Mouse (Mus musculus): ENCODE measurements around the gene Hist1h4h. TPM values are rescaled to one million over a fixed set of nuclear protein-coding genes. Genes with fewer than 3 reads are reported as not detected.
A peak's percentile ranks its signal among the peaks of the same experiment; 100 is the strongest.

Hist1h4h gene
- polyA plus RNA-seq, 1 experiment from 2014 or later = 4.9 TPM

GRCm38 (mm10) chr13:23516822-23517602, 13.8 kb upstream of the Hist1h4h start:
- ATAC-seq (replicated peaks; ENCODE audit: low FRiP score) (peak; percentile 64), DNase-seq (ENCODE audit: low spot score) (peak; percentile 88)
- Histone ChIP-seq H3K9me3 (ENCODE audit: control insufficient read depth, low read length) (no peaks in the 10 kb centered on the region), H3K36me3 (ENCODE audit: control insufficient read depth, insufficient read depth, low read length) (no peaks in the 10 kb centered on the region), H3K4me1 (replicated peaks; ENCODE audit: control insufficient read depth, insufficient read depth, low read length) (0 out of 2 replicates have a peak, but pooled peaks cover 3% of the 10 kb centered on the region), H3K4me3 (ENCODE audit: low read depth, low read length) (peak overlapping the region; percentile 42), H3K27ac (ENCODE audit: low read depth, low read length) (no peak overlapping the region), H3K4me2 (ENCODE audit: low read depth, low read length, severe bottlenecking) (peak overlapping the region; percentile 86), H3K9ac (ENCODE audit: low read length) (peak overlapping the region; percentile 37; the same call in 1 of the 2 replicates), H3K27me3 (ENCODE audit: control insufficient read depth, insufficient read depth, low read length) (no peaks in the 10 kb centered on the region)
- WGBS = 1% methylated on average over 19 of the region's 19 CpGs

- DNase-seq (ENCODE audit: low spot score) (peak; percentile 91), ATAC-seq (replicated peaks; ENCODE audit: low FRiP score) (peak; percentile 88)
- H3K4me2 ChIP-seq (ENCODE audit: low read depth, low read length, severe bottlenecking) = peak overlapping the region; percentile 86
- H3K9me3 ChIP-seq (ENCODE audit: control insufficient read depth, low read length) = no peaks in the 10 kb centered on the region
- peak overlapping the region; percentile 37; the same call in 1 of the 2 replicates for H3K9ac ChIP-seq (ENCODE audit: low read length)
- peak overlapping the region; percentile 42 for H3K4me3 ChIP-seq (ENCODE audit: low read depth, low read length)
- H3K4me1 ChIP-seq (replicated peaks; ENCODE audit: control insufficient read depth, insufficient read depth, low read length) = 0 out of 2 replicates have a peak, but pooled peaks cover 3% of the 10 kb centered on the region
- H3K27me3 ChIP-seq (ENCODE audit: control insufficient read depth, insufficient read depth, low read length) = no peaks in the 10 kb centered on the region
- H3K36me3 ChIP-seq (ENCODE audit: control insufficient read depth, insufficient read depth, low read length) = no peaks in the 10 kb centered on the region
- H3K27ac ChIP-seq (ENCODE audit: low read depth, low read length) = no peak overlapping the region
- under 1% methylated on average over 27 of the region's 27 CpGs for WGBS
Observed at GRCm38 (mm10) chr13:23517603-23518294, 13.1 kb upstream of the Hist1h4h start.

GRCm38 (mm10) chr13:23518295-23518603, 12.6 kb upstream of the Hist1h4h start:
- Histone ChIP-seq H3K4me1 (replicated peaks; ENCODE audit: control insufficient read depth, insufficient read depth, low read length) (0 out of 2 replicates have a peak, but pooled peaks cover 3% of the 10 kb centered on the region), H3K27ac (ENCODE audit: low read depth, low read length) (no peak overlapping the region), H3K36me3 (ENCODE audit: control insufficient read depth, insufficient read depth, low read length) (no peaks in the 10 kb centered on the region), H3K9ac (ENCODE audit: low read length) (no peak overlapping the region), H3K27me3 (ENCODE audit: control insufficient read depth, insufficient read depth, low read length) (no peaks in the 10 kb centered on the region), H3K4me3 (ENCODE audit: low read depth, low read length) (peak overlapping the region; percentile 42), H3K9me3 (ENCODE audit: control insufficient read depth, low read length) (no peaks in the 10 kb centered on the region), H3K4me2 (ENCODE audit: low read depth, low read length, severe bottlenecking) (peak overlapping the region; percentile 86)
- DNase-seq (ENCODE audit: low spot score) = no peak
- ATAC-seq (replicated peaks; ENCODE audit: low FRiP score) = no peak
- WGBS = under 1% methylated on average over 6 of the region's 6 CpGs

- Histone ChIP-seq H3K27me3 (ENCODE audit: control insufficient read depth, insufficient read depth, low read length) (no peaks in the 10 kb centered on the region), H3K36me3 (ENCODE audit: control insufficient read depth, insufficient read depth, low read length) (no peaks in the 10 kb centered on the region), H3K4me3 (ENCODE audit: low read depth, low read length) (peak overlapping the region; percentile 40), H3K27ac (ENCODE audit: low read depth, low read length) (no peak overlapping the region), H3K9me3 (ENCODE audit: control insufficient read depth, low read length) (no peaks in the 10 kb centered on the region), H3K9ac (ENCODE audit: low read length) (no peak overlapping the region), H3K4me2 (ENCODE audit: low read depth, low read length, severe bottlenecking) (peak overlapping the region; percentile 51; the same call in 1 of the 2 replicates), H3K4me1 (replicated peaks; ENCODE audit: control insufficient read depth, insufficient read depth, low read length) (0 out of 2 replicates have a peak, but pooled peaks cover 3% of the 10 kb centered on the region)
- ATAC-seq (replicated peaks; ENCODE audit: low FRiP score) (peak; percentile 63; the same call in 1 of the 2 replicates), DNase-seq (ENCODE audit: low spot score) (peak; percentile 83)
- under 1% methylated on average over 6 of the region's 6 CpGs for WGBS
Observed at GRCm38 (mm10) chr13:23518885-23519284, 12.0 kb upstream of the Hist1h4h start.

- no peak overlapping the region for H3K27ac ChIP-seq (ENCODE audit: low read depth, low read length)
- 1% methylated on average over 10 of the region's 10 CpGs for WGBS
- H3K4me3 ChIP-seq (ENCODE audit: low read depth, low read length) = peak overlapping the region; percentile 40
- no peaks in the 10 kb centered on the region for H3K9me3 ChIP-seq (ENCODE audit: control insufficient read depth, low read length)
- H3K4me2 ChIP-seq (ENCODE audit: low read depth, low read length, severe bottlenecking) = peak overlapping the region; percentile 51; the same call in 1 of the 2 replicates
- peak; percentile 86 for DNase-seq (ENCODE audit: low spot score)
- 0 out of 2 replicates have a peak, but pooled peaks cover 3% of the 10 kb centered on the region for H3K4me1 ChIP-seq (replicated peaks; ENCODE audit: control insufficient read depth, insufficient read depth, low read length)
- peak; percentile 57 for ATAC-seq (replicated peaks; ENCODE audit: low FRiP score)
- H3K9ac ChIP-seq (ENCODE audit: low read length) = no peak overlapping the region
- H3K27me3 ChIP-seq (ENCODE audit: control insufficient read depth, insufficient read depth, low read length) = no peaks in the 10 kb centered on the region
- no peaks in the 10 kb centered on the region for H3K36me3 ChIP-seq (ENCODE audit: control insufficient read depth, insufficient read depth, low read length)
Observed at GRCm38 (mm10) chr13:23519416-23519815, 11.4 kb upstream of the Hist1h4h start.

- ATAC-seq (replicated peaks; ENCODE audit: low FRiP score) (no peak), DNase-seq (ENCODE audit: low spot score) (peak; percentile 84)
- Histone ChIP-seq H3K9me3 (ENCODE audit: control insufficient read depth, low read length) (no peaks in the 10 kb centered on the region), H3K27me3 (ENCODE audit: control insufficient read depth, insufficient read depth, low read length) (no peaks in the 10 kb centered on the region), H3K27ac (ENCODE audit: low read depth, low read length) (no peak overlapping the region), H3K4me3 (ENCODE audit: low read depth, low read length) (no peak overlapping the region), H3K36me3 (ENCODE audit: control insufficient read depth, insufficient read depth, low read length) (no peaks in the 10 kb centered on the region), H3K9ac (ENCODE audit: low read length) (no peak overlapping the region), H3K4me1 (replicated peaks; ENCODE audit: control insufficient read depth, insufficient read depth, low read length) (0 out of 2 replicates have a peak, but pooled peaks cover 2% of the 10 kb centered on the region), H3K4me2 (ENCODE audit: low read depth, low read length, severe bottlenecking) (no peak overlapping the region)
- under 1% methylated on average over 14 of the region's 14 CpGs for WGBS
Observed at GRCm38 (mm10) chr13:23521703-23522102, 9.1 kb upstream of the Hist1h4h start.

GRCm38 (mm10) chr13:23523976-23524375, 6.9 kb upstream of the Hist1h4h start:
- Histone ChIP-seq H3K4me2 (ENCODE audit: low read depth, low read length, severe bottlenecking) (no peak overlapping the region), H3K36me3 (ENCODE audit: control insufficient read depth, insufficient read depth, low read length) (no peaks in the 10 kb centered on the region), H3K9me3 (ENCODE audit: control insufficient read depth, low read length) (no peaks in the 10 kb centered on the region), H3K4me1 (replicated peaks; ENCODE audit: control insufficient read depth, insufficient read depth, low read length) (0 out of 2 replicates have a peak, but pooled peaks cover 2% of the 10 kb centered on the region), H3K4me3 (ENCODE audit: low read depth, low read length) (no peak overlapping the region), H3K9ac (ENCODE audit: low read length) (no peak overlapping the region), H3K27ac (ENCODE audit: low read depth, low read length) (no peak overlapping the region), H3K27me3 (ENCODE audit: control insufficient read depth, insufficient read depth, low read length) (no peaks in the 10 kb centered on the region)
- no peak for DNase-seq (ENCODE audit: low spot score)
- 60% methylated on average over 5 of the region's 5 CpGs for WGBS
- ATAC-seq (replicated peaks; ENCODE audit: low FRiP score) = no peak

- Histone ChIP-seq H3K4me2 (ENCODE audit: low read depth, low read length, severe bottlenecking) (no peak overlapping the region), H3K36me3 (ENCODE audit: control insufficient read depth, insufficient read depth, low read length) (no peaks in the 10 kb centered on the region), H3K27ac (ENCODE audit: low read depth, low read length) (no peak overlapping the region), H3K9ac (ENCODE audit: low read length) (no peak overlapping the region), H3K4me1 (replicated peaks; ENCODE audit: control insufficient read depth, insufficient read depth, low read length) (0 out of 2 replicates have a peak, but pooled peaks cover 2% of the 10 kb centered on the region), H3K9me3 (ENCODE audit: control insufficient read depth, low read length) (no peaks in the 10 kb centered on the region), H3K27me3 (ENCODE audit: control insufficient read depth, insufficient read depth, low read length) (no peaks in the 10 kb centered on the region), H3K4me3 (ENCODE audit: low read depth, low read length) (no peak overlapping the region)
- ATAC-seq (replicated peaks; ENCODE audit: low FRiP score) (peak; percentile 48; the same call in 1 of the 2 replicates), DNase-seq (ENCODE audit: low spot score) (peak; percentile 94)
- WGBS = 6% methylated on average over 5 of the region's 5 CpGs
Observed at GRCm38 (mm10) chr13:23524654-23525053, 6.2 kb upstream of the Hist1h4h start.
